Mouse (Mus musculus): ENCODE data around the gene Ubtd2.

The Ubtd2 gene

DNA sequence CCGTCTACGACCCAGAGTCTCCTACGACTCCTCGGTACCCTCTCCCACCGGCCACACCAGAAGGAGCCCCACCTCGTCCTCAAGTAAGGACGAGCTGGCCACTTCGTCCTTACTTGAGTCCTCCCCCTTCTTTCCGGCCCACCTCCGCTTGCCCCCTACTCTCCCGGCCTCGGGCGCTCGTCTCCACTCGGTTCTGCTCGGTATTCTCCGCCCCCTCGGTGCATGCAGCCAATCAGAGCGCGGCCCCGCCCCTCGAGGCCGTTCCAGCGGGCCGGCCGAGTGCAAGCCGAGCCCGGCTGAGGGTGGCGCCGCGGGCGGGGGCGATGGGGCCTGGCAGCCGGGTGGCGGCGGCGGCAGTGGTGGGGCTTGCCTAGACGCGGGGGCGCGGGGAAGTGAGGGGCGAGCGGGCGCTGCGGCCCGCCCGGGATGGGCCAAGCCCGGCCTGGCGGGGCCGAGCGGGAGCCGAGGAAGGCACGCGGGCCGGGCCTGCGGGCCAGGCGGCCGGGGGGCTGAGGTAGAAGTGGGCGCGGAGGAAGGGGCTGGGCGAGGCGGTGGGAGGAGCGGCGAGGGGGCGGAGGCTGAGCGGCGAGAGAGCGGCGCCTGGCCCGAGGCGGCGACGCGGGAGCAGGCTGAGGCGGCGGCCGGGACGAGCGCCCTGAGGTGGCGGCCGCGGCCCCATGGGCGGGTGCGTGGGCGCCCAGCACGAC, at the start of gene Ubtd2:
TSS of gene Ubtd2 (plus strand) at position 571 of the 707 bp plus-strand sequence.
- peak; percentile 96 for DNase-seq

DNA sequence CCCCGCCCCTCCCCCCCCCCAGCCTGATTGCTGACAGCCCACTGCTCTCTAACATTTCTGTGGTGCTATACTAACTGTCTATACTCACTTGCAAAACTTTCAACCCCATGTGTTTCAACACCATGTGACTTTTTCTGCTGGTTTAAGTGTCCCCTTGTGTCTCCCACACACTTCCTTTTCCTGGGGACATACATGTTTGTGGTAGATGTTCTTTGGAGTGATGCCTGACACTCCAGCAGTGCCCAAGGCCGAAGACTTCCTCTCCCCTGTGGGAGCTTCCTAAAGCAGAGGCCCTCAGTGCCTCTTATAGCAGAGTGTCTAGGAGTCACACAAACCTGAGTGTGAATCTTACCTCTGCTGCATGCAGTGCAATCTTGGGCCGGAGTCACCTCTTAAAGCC, 47.3 kb upstream of the Ubtd2 start:
- DNase-seq, result no peak

DNA sequence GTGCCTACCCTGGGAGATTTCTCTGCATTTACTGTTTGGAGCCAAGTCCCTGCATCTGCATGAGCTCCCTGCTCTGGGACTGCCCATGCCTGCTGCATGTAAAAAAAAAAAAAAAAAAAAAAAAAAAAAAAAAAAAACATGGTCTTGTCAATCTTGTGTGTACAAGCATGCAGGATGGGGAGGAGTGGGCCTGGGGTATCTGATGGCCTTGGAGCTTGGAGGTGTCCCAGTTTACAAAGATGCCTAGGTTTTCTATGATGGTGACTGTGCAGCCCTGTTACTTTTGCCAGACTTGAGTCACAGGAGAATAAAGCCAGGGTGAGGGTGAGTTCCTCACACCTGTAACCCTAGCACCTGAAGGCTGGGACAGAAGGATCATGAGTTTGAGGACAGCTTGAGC, 46.1 kb upstream of the Ubtd2 start:
- DNase-seq, result no peak

DNA sequence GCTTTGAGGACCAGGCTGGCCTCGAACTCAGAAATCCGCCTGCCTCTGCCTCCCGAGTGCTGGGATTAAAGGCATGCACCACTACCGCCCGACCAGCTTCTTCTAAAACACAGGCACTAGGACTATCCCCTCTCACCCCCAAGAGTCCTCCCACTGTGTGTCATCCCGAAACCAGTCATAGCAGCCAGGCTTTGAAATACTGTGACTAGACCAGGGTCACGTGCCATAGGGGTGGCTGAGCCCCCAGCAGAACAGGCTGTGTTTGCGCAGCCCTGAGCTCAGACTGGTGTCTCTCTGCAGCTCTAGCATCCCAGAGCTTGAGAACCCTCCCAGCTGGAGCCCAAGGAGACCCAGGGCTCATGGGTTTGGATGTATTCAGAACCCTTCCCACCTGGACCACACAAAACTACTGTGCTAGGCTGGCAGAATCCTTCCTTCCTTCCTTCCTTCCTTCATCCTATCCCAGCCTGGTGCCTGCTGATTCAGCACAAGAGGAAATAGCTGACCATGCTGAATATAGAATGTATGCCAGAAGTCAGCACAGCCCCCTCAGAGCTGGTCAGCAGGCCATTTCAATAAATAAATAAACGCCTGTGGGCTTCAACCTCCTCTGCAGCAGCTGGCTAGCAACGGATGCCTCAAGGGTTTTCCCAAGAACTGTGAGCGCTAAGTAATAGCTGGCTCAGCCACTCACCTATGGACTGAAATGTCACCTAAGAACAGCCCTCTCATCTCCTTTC, 45.2 kb upstream of the Ubtd2 start:
- no peak for DNase-seq

DNA sequence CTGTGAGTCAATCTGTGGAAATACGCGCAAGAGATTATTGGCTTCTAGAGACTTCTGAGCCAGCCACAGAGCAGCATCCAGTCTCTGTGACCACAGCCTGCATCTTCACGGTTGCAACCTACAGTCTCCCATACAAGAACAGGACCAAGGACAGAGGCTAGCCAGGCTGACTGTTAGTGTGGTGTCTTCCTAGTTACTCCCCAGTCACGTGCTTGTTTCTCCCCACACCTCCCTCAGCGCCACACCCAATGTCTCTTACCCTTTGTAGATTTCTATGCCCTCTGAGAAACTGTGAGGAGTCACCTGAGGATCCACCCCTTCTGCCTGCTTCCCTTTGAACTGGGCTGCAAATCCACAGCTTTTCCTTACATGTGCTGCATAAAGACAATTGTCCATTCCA, 35.2 kb upstream of the Ubtd2 start:
- DNase-seq, result no peak

DNA sequence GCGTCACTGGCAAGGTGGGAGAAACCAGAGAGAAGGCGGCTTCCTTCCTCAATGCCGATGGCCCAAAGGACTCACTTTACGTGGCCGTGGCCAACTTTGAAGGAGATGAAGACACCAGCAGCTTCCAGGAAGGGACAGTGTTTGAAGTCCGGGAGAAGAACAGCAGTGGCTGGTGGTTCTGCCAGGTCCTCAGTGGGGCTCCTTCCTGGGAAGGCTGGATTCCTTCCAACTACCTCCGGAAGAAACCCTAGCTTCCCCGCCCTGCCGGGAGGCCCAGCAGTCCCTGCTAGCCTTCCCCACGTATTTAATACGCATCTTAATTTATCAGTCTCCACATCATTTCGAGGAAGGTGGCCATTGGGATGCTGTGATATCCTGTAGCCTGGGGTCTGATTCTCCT, 31.9 kb upstream of the Ubtd2 start:
- no peak for DNase-seq

DNA sequence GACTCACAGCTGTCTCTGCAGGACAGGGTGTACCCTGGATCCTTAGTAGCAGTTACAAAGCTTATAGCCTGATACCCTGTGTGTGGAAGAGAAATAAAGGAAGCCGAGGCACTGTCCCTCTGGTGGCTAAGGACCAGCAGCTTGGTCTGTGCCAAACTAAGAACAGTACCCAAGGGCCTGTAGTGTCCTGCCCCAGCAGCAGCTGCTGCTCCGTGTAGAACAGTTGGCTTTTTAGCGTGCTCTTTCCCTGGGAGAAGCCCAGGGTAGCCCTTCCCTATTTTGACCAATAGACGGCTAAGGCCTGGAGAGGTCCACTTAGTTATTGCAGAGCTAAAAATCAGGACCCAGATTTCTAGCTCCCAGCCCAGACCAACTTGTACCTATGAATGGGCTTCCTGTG, 30.6 kb upstream of the Ubtd2 start:
- DNase-seq, result no peak

DNA sequence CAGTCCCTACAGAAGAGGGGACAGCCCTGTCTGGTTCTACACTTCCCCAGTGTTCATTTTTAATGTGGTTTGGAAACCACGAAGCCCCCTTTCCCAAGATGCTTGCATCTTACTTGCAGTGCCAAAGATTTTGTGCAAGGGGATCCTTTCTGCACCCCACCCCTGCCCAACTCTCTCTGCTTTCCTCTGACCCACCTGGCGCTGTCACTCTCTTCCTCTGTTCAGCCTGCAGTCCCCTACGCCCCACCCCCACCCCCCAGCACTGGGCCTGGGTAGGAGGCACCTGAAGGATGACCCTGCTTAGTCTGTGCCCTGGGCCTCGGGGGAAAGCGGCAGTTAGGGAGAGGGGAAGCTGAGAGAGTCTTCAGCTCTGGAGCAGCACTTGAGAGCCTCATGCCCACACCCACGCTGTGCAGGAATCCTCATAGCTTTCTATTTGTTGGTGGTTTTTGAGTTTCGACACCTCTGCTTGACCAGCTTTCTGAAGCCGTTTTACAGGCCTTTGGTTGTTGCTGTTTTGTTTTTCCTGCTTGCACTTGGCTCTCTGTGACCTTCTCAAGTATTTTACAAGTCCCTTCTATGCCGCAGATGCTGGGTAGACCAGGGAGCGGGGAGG, 30.0 kb upstream of the Ubtd2 start:
- DNase-seq, result no peak

DNA sequence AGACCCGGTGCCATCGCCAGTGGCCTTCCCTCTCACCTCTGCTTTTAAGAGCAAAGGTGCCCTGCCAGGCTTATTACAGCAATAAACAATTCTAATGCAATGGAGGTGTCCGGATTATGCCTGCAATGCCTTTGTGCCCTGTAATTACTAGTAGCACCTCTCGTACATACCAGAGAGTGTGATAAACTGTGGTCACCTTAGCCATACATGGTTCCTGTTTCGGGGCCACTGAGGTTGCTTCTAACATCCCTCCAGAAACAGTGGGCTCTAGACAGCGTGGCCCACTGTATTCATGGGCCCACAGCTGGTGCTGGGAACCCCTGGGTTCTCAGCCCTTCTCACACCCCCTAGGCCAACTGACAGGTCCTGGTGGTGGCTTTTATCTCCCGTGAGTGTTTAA, 27.6 kb upstream of the Ubtd2 start:
- no peak for DNase-seq

DNA sequence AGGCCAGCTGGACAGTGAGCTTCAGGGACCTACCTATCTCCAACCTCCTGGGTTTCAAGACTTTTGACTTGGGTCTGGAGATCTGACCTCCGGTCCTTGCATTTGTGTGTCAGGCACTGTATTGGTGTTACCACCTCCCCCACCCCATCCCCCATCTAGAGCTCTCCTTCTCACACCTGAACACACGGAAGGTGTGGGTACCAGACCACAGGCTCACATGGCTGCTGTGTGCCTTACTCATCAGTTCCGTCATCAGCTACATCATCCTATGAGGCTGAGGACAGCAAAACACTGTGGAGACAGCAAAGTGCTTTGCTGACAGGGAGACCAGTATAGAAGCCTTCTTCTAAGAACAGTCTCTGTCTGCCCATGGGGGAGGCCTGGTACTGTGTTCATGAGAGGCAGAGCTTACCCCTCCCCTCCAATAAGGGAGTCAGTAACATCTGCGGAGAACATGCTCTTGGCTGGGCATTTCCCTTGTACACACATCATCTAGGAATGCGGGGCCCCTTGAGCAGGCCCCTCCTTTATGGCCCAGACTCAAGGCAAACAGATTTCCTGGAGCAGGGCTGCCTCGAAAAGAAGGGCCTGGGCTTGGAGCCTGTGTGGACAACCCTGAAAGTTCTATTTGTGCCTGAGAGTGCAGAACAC, 19.6 kb upstream of the Ubtd2 start:
- no peak for DNase-seq

DNA sequence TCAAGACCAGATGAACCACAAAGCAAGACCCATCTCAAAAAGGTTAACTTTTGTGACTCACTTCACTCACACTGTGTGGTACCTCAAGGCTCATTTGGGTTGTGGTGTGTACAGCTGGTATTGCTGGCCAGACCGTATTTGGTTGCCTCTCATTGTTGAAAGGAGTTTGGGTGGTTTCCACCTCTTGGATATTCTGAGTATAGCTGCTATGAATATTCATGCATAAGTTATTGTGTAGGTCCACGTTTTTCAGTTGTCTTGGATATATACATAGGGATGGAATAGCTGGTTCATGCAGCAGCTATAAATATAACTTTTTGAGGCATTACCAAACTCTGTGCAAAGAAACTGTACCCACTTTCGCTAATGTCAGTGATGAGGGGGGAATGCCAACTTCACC, 12.6 kb upstream of the Ubtd2 start:
- DNase-seq, result no peak

DNA sequence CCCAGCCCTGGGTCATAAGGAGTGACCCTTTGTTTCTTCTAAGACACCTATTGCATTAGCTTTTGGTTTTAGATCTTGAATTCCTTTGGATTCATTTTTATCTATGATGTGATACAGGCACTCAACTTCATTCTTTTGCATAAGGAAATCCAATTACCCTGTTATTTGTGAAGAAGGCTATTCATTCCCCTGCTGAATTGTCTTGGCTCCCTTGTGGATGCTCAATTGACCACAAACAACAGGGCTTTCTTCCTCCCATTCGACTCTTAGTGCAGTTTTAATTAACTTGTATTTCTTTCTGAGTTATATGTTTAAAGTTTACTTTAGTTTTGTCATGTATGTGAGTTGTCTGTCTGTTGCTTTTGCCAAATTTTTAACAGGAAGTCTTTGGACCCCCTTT, 10.9 kb upstream of the Ubtd2 start:
- no peak for DNase-seq

DNA sequence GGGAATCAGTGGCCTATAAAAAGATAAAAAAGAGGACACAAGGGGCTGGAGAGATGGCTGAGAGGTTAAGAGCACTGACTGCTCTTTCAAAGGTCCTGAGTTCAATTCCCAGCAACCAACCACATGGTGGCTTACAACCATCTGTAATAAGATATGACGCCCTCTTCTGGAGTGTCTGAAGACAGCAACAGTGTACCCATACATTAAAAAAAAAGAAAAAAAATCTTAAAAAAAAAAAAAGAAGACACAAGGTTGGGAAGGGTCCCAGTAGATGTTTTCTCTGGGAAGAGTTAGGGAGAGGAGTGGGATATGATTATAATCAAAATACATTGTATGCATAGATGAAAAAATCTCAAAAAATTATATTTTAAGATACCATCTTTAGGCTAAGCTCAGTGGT, 10.0 kb upstream of the Ubtd2 start:
- DNase-seq, result no peak

DNA sequence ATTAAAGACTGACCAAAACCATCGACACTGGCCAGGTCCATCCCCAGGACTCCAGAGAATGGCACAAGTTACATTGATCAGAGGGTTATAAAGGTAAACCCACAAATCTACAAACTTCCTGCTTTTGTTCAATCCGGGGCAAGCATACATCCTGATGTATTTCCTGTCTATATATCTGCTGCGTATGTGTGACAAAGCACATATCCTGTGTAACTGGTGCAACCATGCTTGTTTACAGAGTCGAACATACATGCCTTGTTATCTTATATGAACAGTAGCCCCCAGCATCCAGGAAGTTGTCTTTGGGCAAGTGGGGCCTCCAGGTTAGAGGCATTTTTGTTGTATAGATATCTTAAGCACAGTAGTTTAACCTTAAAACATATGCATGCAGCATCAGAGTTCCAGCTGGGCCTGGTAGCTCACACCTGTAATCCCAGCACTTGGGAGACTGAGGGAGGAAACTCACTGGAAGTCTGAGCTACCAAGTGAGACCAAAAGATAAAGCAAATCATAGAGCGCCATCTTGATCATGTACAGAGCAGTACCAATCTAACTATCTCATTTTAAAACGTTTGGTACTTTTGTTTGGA, 9.4 kb upstream of the Ubtd2 start:
- no peak for DNase-seq

DNA sequence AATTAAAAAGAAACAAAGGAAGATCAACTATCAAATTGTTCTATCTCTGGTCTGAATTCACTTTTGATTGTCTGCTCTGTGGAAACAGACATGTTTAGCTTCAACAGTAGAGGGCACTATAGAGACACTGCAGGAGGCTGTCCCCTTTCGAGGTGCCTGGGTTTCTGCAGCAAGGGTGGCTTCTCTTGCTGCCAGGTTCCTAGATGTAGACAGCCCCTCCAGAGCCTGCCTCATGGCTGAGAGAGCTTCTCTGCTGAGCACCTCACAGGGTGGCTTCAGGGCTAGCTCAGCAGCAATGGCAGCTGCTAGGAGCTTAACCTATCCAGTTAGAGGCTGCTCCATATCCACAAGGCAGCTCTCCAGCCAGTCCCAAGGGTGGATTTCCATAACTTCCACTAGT, 5.0 kb upstream of the Ubtd2 start:
- DNase-seq, result peak; percentile 40

DNA sequence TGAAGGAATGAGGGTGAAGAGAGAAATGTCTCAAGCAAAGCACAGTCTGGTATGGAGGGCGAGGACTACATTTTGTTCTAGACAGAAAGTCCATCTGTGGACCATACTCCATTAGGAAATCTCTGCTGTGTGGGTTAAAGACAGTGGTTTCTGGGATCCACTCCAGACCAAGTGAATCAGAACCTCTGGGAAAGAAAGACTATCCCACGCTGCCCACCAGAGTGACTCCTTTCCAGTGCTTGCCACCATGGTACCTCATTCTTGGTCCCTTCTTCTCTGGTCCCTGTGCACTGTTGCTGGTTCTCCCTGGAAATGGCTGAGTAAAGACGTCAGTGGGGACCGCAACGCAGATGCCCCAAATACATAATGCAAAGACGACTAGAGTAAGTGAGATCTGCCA, 3.9 kb upstream of the Ubtd2 start:
- DNase-seq, result no peak

DNA sequence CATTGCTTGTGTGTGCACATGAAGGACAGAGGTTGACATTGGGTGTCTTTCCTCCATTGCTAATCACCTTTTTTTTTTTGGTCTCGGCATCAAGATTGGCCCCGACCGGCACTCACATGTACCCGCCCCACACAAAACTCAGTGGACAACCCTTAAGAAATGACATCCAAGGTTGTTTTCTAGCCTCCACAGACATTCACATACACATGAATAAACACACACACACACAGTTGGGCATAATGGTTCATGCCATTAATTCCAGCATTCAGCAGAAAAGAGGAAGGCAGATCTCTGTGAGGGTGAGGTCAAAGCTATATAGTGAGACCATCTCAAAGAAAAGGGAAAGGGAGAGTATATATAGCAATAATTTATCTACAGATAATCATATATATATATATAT, 2.4 kb upstream of the Ubtd2 start:
- DNase-seq, result no peak

DNA sequence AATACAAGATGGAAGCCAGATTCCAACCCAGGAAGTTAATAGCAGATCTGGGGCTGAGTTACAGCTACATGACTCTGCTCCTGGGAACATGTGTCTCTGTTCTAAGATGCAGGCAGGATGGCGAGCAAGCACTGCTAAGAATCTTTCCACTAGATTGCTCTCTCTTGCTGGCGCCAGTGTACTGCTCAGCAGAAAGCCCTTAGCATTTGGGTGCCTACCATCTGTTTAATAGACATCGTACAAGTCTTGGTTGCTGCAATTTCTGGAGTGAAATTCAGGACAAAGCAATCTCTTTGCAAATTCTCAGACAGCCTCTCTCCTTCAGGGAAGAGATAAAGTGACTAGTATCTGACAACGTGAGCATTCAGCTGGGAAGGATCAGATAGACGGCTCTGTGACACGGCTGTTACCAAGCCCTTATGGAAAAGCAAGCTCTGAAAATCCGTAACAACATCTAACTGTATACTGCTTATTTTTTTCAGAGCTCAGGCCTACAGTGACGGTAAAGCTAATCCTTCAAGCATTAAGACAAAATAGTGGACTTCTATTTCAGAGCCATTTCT, 1.7 kb upstream of the Ubtd2 start:
- peak; percentile 60 for DNase-seq

DNA sequence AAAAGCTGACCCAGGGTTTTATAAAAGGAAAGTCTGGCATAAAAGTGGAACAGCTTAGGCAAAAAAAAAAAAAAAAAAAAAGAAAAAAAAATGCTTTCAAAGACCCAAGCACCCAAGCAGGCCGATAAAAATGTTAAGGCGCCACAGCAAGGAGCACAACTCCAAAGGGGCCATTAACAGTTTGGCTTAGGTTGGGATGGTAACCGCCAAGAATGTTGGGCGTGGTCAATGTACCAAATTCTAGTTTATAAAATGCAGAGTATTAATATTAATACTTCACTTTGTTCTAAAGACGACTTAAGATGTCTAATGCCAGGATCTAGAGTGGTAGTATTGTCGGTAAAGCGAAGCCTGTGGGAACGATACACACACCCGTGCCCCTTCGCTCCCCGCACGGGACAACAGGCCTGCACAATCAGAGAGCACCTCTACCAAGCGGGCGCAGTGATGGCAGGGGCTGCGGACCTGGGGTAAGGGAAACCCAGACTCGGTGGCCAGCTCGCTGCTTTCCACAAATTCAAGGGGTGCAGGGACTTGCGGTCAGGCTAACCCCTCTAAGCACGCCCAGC, 855 bp upstream of the Ubtd2 start:
- no peak for DNase-seq

DNA sequence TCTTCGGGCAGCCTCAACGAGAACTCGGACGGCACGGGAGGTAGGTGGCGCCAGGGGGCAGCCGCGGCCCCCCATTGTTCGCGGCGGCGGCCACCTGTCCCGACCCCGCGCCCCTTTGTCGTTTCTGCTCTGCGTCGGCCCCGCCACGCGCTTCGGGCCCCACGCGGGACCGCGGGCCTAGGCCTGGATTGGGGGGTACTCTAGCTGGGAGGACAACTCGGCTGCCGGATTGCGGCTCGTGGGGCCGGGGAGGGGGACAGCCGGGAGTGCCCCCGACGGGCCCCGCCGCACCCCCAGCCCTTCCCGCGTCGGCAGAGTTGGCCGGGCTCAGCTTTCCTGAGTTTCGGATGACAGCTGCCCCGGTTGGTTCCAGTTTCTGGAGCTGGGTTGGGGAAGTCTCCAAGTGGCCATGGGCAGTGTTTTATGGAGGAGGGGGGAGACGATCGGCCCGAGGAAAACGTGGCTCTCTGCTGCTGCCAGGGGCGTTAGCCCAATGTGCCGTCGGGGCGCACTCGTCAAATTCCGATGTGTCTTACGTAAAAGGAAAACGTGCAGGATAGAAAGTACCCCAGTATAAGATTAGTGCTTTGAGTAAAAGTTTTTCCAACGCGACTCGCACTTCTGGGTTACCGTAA, 454 bp downstream of the Ubtd2 start:
- DNase-seq, result no peak

DNA sequence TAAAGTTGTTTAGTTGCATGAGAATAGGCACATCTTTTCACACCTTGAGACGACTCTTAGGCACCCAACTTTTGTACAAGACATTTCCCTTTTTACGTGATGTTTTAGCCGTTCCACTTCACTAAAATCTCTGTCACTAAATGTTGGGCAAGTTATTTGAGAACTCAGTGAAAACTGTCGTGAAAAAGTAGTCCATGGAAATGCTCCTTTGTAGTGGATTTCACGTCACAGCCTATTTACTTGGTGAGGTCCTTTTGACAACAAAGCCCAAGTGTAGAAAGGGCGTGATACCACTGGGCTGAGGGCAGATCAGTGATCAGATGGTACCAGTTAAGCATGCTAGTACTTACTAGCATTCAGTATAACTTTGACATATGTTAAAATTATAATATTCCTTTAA, 1.2 kb downstream of the Ubtd2 start:
- DNase-seq, result no peak

DNA sequence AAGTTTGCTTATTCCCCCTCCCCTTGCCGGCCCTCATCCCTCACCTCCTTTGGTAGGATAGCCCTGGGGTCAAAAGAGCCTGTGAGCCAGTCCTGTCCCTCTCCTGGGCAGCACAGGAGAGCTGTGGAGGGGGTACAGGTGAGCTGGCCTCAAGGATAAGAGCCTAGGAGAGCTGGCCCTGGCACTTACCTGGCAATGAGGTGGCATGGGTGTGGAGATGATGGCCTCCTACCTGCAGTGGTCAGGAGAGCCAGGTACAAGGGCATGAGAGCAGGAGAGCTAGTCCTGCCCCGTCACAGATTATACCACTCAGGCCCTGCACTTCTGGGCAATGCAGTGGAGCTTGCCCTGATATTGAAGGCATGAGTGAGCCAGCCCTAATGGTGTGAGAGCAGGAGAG, 9.1 kb downstream of the Ubtd2 start:
- no peak for DNase-seq
